Mouse (Mus musculus) lung, embryonic 15.5 days (tissue): Measurements from ENCODE around the gene 2310011J03Rik. TPM values are rescaled to one million over a fixed set of nuclear protein-coding genes. Genes with fewer than 3 reads are reported as not detected.

Source experiments
- microRNA-seq: library from miRNA; unstranded; fragments of <30 nt; microRNA quantifications from one replicate; pipeline ENCODE4, GENCODE M21; 2016
- polyA plus RNA-seq: library from polyadenylated mRNA; unstranded; fragments of >200 nt; fragmentation: Nextera tagmentation; extraction: Ambion mirVana; gene quantifications from 2 replicates; pipeline ENCODE4 v1.2.1, GENCODE M21; 2015

2310011J03Rik gene
- polyA plus RNA-seq, 1 experiment from 2014 or later = 51.9 TPM

Small RNA genes lying within 50 kb of the gene (microRNA-seq; reads per million reads assigned to microRNA genes)
- gene Mir6911 = not detected

Other genes starting within 250 kb of the 2310011J03Rik start
- 15.5 and 16.6 TPM in 2 replicates for gene Sbno2, start 215.0 kb downstream of the 2310011J03Rik start, polyA plus RNA-seq
- 18.6 and 22.1 TPM in 2 replicates for gene Stk11, start 204.7 kb downstream of the 2310011J03Rik start, polyA plus RNA-seq
- 521 and 541 TPM in 2 replicates for gene Atp5d, start 181.9 kb downstream of the 2310011J03Rik start, polyA plus RNA-seq
- 3.9 and 5.0 TPM in 2 replicates for gene Cbarp, start 179.7 kb downstream of the 2310011J03Rik start, polyA plus RNA-seq
- gene Midn, start 172.3 kb downstream of the 2310011J03Rik start, polyA plus RNA-seq = 17.5 and 18.6 TPM in 2 replicates
- gene Cirbp, start 154.6 kb downstream of the 2310011J03Rik start, polyA plus RNA-seq = 94.6 and 95.1 TPM in 2 replicates
- 11.6 and 14.7 TPM in 2 replicates for gene 1600002K03Rik, start 147.6 kb downstream of the 2310011J03Rik start, polyA plus RNA-seq
- gene Efna2, start 141.1 kb downstream of the 2310011J03Rik start, polyA plus RNA-seq = 16.0 and 17.3 TPM in 2 replicates
- gene Mum1, start 94.1 kb downstream of the 2310011J03Rik start, polyA plus RNA-seq = 64.5 and 66.2 TPM in 2 replicates
- gene Ndufs7, start 71.4 kb downstream of the 2310011J03Rik start, polyA plus RNA-seq = 321 and 329 TPM in 2 replicates
- 29.3 and 30.2 TPM in 2 replicates for gene Gamt, start 59.5 kb downstream of the 2310011J03Rik start, polyA plus RNA-seq
- gene Dazap1, start 59.1 kb downstream of the 2310011J03Rik start, polyA plus RNA-seq = 58.9 and 67.0 TPM in 2 replicates
- gene Rps15, start 28.1 kb downstream of the 2310011J03Rik start, polyA plus RNA-seq = 907 and 974 TPM in 2 replicates
- gene Apc2, start 24.6 kb downstream of the 2310011J03Rik start, polyA plus RNA-seq = 0.59 and 1.3 TPM in 2 replicates
- 3.4 and 4.0 TPM in 2 replicates for gene Pcsk4, start 9.0 kb upstream of the 2310011J03Rik start, polyA plus RNA-seq
- gene Reep6, start 9.4 kb upstream of the 2310011J03Rik start, polyA plus RNA-seq = 13.8 and 14.2 TPM in 2 replicates
- 2.5 and 3.4 TPM in 2 replicates for gene Adamtsl5, start 27.9 kb upstream of the 2310011J03Rik start, polyA plus RNA-seq
- 0.74 and 1.0 TPM in 2 replicates for gene Plk5, start 35.9 kb upstream of the 2310011J03Rik start, polyA plus RNA-seq
- 7.9 and 9.6 TPM in 2 replicates for gene Mex3d, start 67.1 kb upstream of the 2310011J03Rik start, polyA plus RNA-seq
- 276 and 277 TPM in 2 replicates for gene Mbd3, start 79.0 kb upstream of the 2310011J03Rik start, polyA plus RNA-seq
- 628 and 681 TPM in 2 replicates for gene Uqcr11, start 86.3 kb upstream of the 2310011J03Rik start, polyA plus RNA-seq
- gene Tcf3, start 113.1 kb upstream of the 2310011J03Rik start, polyA plus RNA-seq = 122 and 126 TPM in 2 replicates
- not detected in 2 replicates for gene Onecut3, start 174.3 kb upstream of the 2310011J03Rik start, polyA plus RNA-seq
- 0.05 and 0.16 TPM in 2 replicates for gene Atp8b3, start 218.6 kb upstream of the 2310011J03Rik start, polyA plus RNA-seq
- 25.0 and 25.8 TPM in 2 replicates for gene Rexo1, start 241.0 kb upstream of the 2310011J03Rik start, polyA plus RNA-seq